Mouse (Mus musculus): ENCODE measurements at regions not wholly inside any gene's neighbourhood (a gene's known extent, or its start where the extent isn't known, plus 50 kb on each side); places are given as distances from the start of the nearest gene placed in this dataset.

- TF ChIP-seq MAX (IDR thresholded peaks at IDR 0.05; ENCODE audit: low read depth), result no peak
- no peak for TF ChIP-seq MYOD1 (IDR thresholded peaks at IDR 0.05; ENCODE audit: control insufficient read depth in 1 of 3, insufficient read length in 2 of 3, low read depth in 2 of 3)
- TF ChIP-seq POLR2A (IDR thresholded peaks at IDR 0.05; ENCODE audit: insufficient read length, low read depth), result no peak
These were observed 159.8 kb upstream of the Irx3 start for GRCm38 (mm10) chr8:91961696-91962095.
